Mouse (Mus musculus) ovary, postnatal 36 days (tissue): ENCODE data around the gene Mtor.

ENCODE experiments used
- DNase-seq: peaks from one replicate; pipeline ENCODE4 v3.0.0; 2022; ENCODE audit warnings: low spot score, mixed read lengths

The Mtor gene

GRCm38 (mm10) chr4:148490502-148490901, 42.1 kb downstream of the Mtor start:
- DNase-seq, result peak; percentile 20

GRCm38 (mm10) chr4:148491448-148491847, 43.0 kb downstream of the Mtor start:
- no peak for DNase-seq

GRCm38 (mm10) chr4:148495160-148495559, 46.7 kb downstream of the Mtor start:
- no peak for DNase-seq

- no peak for DNase-seq
Measured at GRCm38 (mm10) chr4:148495874-148496689, 47.7 kb downstream of the Mtor start.

GRCm38 (mm10) chr4:148500410-148500867, 52.0 kb downstream of the Mtor start, which contains the start of gene Angptl7:
Gene Angptl7, minus strand, starts transcription at chr4:148500460.
- no peak for DNase-seq

- peak; percentile 25 for DNase-seq
Measured at GRCm38 (mm10) chr4:148504497-148504959, 56.1 kb downstream of the Mtor start.

GRCm38 (mm10) chr4:148507585-148507984, 59.2 kb downstream of the Mtor start:
- no peak for DNase-seq

GRCm38 (mm10) chr4:148508084-148508849, 59.9 kb downstream of the Mtor start:
- DNase-seq, result no peak

GRCm38 (mm10) chr4:148509450-148510084, 61.2 kb downstream of the Mtor start:
- no peak for DNase-seq

GRCm38 (mm10) chr4:148510691-148511090, 62.3 kb downstream of the Mtor start:
- DNase-seq, result no peak

- no peak for DNase-seq
Measured at GRCm38 (mm10) chr4:148511334-148511733, 62.9 kb downstream of the Mtor start.

GRCm38 (mm10) chr4:148513021-148513559, 64.7 kb downstream of the Mtor start:
- DNase-seq, result no peak

GRCm38 (mm10) chr4:148515313-148515712, 66.9 kb downstream of the Mtor start:
- DNase-seq, result no peak

GRCm38 (mm10) chr4:148517809-148518208, 69.4 kb downstream of the Mtor start:
- DNase-seq, result no peak

- DNase-seq, result no peak
Measured at GRCm38 (mm10) chr4:148518235-148518795, 69.9 kb downstream of the Mtor start.

GRCm38 (mm10) chr4:148523538-148523937, 75.1 kb downstream of the Mtor start:
- DNase-seq, result no peak

- DNase-seq, result no peak
Measured at GRCm38 (mm10) chr4:148527158-148527910, 78.9 kb downstream of the Mtor start.

GRCm38 (mm10) chr4:148530351-148530750, 81.9 kb downstream of the Mtor start:
- DNase-seq, result no peak

GRCm38 (mm10) chr4:148530778-148531177, 82.4 kb downstream of the Mtor start:
- no peak for DNase-seq

- DNase-seq, result no peak
Measured at GRCm38 (mm10) chr4:148531341-148531740, 82.9 kb downstream of the Mtor start.

GRCm38 (mm10) chr4:148532516-148532915, 84.1 kb downstream of the Mtor start:
- no peak for DNase-seq
